Mouse (Mus musculus) spleen, adult 10 weeks (tissue): ENCODE data around the gene Nupl1. TPM values are rescaled to one million over a fixed set of nuclear protein-coding genes. Genes with fewer than 3 reads are reported as not detected.

Experiments used
- polyA plus RNA-seq: library from polyadenylated mRNA; stranded (reverse); fragments of 350-450 nt; fragmentation: Illumina TruSeq; extraction: RNeasy Lipid Tissue Mini Kit (QIAGEN cat#74804); gene quantifications from one replicate; pipeline ENCODE4 v1.2.3, GENCODE M21; 2015; ENCODE audit warnings: low replicate concordance; ENCODE audit not compliant: insufficient read depth

The Nupl1 gene
- 0.12 TPM for polyA plus RNA-seq

DNA sequence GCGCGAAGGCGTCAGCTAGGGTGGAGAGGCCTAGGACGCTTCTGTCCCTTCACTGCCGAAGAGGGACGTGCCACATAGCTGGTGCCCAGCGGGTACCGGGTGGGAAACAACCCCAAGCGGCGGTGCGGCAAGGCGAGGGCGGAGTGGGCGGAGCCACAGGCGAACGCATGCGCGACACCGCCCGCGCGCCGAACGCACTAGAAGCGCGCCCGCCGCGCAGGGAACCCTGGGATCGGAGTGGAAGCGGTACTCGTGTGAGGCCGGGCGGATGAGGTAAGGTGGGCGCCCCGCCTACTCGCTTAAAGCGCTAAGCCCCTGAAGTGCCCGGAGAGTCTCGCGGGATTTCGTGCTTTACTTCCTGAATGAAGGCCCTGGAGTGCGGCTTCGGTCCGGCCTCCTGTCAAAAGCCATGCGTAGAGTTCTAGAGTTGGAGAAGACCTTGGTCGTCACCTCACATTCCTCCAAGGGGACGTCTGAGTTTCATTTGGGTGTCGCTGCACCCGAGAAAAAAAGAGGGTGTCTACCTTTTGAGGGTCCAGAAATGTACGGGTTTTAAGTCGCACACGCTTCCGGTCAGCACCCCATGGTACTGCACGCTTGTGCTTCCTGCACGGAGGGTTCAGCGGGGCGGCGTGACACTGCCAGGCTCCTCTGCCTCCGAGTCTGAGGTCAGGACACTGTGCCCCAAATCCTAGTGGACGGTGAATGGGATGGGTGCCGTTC is at the start of gene Nupl1, which contains the start of gene Gm49336:
Nupl1 (minus strand) TSS at position 151 of the 723 bp plus-strand sequence.
Gm49336 (minus strand) TSS at position 227 of the 723 bp plus-strand sequence.

DNA sequence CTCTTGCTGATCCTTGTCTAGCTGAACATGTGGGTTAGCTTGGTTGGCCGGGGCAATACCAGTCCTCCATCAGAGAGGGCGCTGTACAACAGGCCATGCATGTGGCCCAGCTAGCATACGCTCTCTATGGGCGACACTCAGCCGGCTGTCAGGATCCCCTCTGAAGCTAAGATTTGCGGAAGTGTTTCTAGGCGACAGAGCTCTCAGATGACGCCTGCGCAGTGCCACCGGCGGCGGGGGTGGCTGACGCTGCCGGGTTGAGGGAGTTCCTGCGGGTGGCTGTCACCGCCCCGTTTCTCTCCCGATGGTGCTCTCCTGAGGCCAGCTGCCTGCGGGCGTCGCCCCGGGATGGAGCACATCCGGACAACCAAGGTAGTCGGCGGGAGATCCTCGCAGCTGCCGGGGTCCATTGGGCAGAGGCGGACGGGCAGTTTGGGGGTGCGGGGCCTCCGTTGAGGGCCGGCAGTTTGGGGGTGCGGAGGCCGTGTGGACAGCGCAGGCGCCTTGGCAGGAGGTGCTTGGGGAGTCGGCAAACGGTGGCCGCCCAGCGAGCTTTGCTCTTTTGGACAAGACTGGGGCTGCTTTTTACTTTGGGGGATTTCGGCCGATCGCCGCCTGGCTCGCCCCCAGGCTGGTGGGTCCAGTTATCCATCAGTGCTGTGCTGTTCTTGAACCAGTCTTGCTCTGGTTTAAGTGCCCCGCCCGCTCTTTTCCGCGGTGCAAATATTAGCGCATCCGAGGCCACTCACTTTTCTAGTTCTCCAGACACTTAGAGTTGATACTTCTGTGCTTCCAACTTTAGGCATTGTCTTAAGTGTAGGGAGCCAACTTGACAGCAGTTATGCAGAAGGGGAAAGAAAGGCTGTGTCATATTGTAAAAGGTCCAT is 14.0 kb upstream of the Nupl1 start, which contains the start of gene Mtmr6:
Mtmr6 (plus strand) TSS at position 239 of the 887 bp plus-strand sequence.

DNA sequence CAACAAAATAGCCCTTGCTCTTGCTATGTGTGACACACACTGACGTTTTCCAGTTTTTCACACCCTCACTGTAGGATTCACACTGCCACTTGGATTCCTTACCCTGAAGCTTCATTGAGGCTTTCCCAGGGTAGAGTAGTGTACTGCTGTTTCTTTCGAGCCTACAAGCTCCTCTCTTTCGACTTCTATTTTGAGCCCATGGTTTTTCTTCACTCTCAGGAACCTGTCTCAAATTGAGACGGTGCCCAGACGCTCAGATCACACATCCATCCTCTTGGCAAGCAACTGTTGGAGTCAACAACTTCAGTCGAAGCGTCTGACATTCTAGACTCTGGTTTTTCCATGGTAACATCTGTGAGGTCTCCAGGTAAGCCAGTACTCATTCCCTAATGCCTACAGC is 54.3 kb downstream of the Nupl1 start, which contains the start of gene Atp8a2:
Atp8a2 (minus strand) TSS at position 296 of the 400 bp plus-strand sequence.

Other genes starting within 250 kb of the Nupl1 start
- 0.61 TPM for gene Atp8a2, start 54.3 kb downstream of the Nupl1 start, polyA plus RNA-seq
- gene Gm49336, start 76 bp upstream of the Nupl1 start, polyA plus RNA-seq = 64.1 TPM
- gene Mtmr6, start 13.8 kb upstream of the Nupl1 start, polyA plus RNA-seq = 81.4 TPM
- 0.26 TPM for gene Amer2, start 121.8 kb upstream of the Nupl1 start, polyA plus RNA-seq